Mouse (Mus musculus): ENCODE measurements at regions not wholly inside any gene's neighbourhood (a gene's known extent, or its start where the extent isn't known, plus 50 kb on each side); places are given as distances from the start of the nearest gene placed in this dataset.

- Histone ChIP-seq H3K4me3 (ENCODE audit: control insufficient read depth, low read depth, low read length) (no peak overlapping the region), H3K27me3 (ENCODE audit: control insufficient read depth, insufficient read depth, low read length) (no peaks in the 10 kb centered on the region), H3K27ac (ENCODE audit: control insufficient read depth, insufficient read depth, low read depth, low read length) (no peak overlapping the region), H3K4me1 (ENCODE audit: control insufficient read depth, insufficient read depth, low read length) (no peaks in the 10 kb centered on the region), H3K36me3 (ENCODE audit: control insufficient read depth, insufficient read depth, low read length) (no peaks in the 10 kb centered on the region)
- no peak for TF ChIP-seq CTCF (IDR thresholded peaks at IDR 0.05; ENCODE audit: control insufficient read depth, insufficient read depth, insufficient replicate concordance, low read depth, low read length)
- no peak for TF ChIP-seq POLR2A (IDR thresholded peaks at IDR 0.05; ENCODE audit: control insufficient read depth, low read depth, low read length)
Measured at GRCm38 (mm10) chr13:97497928-97498327, 257.0 kb downstream of the Enc1 start.

DNA sequence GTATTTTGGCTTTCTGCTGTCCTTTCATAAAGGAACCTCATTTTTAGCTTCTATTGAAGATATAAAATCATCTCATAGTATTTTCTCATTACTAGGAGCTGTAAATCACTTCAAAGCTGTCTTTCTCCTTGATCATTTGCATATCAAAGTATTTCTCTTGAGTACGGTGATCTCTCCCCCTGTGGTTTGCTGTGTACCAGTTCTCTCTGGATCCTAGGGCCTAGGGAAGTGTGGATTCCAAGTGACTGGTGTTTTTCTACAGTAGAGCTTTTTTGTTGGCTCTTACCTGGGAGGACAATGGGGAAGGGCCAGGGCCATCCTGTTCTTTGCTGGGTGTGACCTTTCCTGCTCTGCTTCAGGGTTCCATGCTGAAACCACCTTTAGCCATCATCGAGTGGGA lies 253.9 kb downstream of the Enc1 start:
- TF ChIP-seq POLR2A (IDR thresholded peaks at IDR 0.05; ENCODE audit: control insufficient read depth, low read depth, low read length) = no peak
- no peak for TF ChIP-seq CTCF (IDR thresholded peaks at IDR 0.05; ENCODE audit: control insufficient read depth, insufficient read depth, insufficient replicate concordance, low read depth, low read length)
- H3K27me3 ChIP-seq (ENCODE audit: control insufficient read depth, insufficient read depth, low read length) = no peaks in the 10 kb centered on the region
- no peak overlapping the region for H3K4me3 ChIP-seq (ENCODE audit: control insufficient read depth, low read depth, low read length)
- H3K27ac ChIP-seq (ENCODE audit: control insufficient read depth, insufficient read depth, low read depth, low read length) = no peak overlapping the region
- H3K36me3 ChIP-seq (ENCODE audit: control insufficient read depth, insufficient read depth, low read length) = no peaks in the 10 kb centered on the region
- no peaks in the 10 kb centered on the region for H3K4me1 ChIP-seq (ENCODE audit: control insufficient read depth, insufficient read depth, low read length)

DNA sequence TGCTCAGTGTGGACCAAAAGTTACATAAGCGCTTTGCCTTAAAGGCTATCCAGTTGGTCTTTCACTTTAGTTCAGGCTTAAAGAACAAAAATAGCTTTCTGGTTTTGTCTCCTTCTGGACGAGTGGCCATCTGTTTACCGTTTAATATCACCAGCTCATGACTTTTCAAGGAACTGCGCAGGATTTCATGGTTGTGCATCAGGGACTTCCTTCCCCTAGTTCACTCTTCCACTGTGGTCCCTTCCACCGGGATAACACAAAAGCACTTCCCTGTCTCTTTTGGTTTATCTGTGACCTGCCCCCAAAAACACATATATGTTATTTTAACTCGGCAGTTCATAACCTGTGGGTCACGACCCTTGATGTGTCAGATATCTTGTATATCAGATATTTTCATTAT lies 252.9 kb downstream of the Enc1 start:
- TF ChIP-seq POLR2A (IDR thresholded peaks at IDR 0.05; ENCODE audit: control insufficient read depth, low read depth, low read length) = no peak
- TF ChIP-seq CTCF (IDR thresholded peaks at IDR 0.05; ENCODE audit: control insufficient read depth, insufficient read depth, insufficient replicate concordance, low read depth, low read length) = no peak
- Histone ChIP-seq H3K4me3 (ENCODE audit: control insufficient read depth, low read depth, low read length) (no peak overlapping the region), H3K4me1 (ENCODE audit: control insufficient read depth, insufficient read depth, low read length) (no peaks in the 10 kb centered on the region), H3K36me3 (ENCODE audit: control insufficient read depth, insufficient read depth, low read length) (no peaks in the 10 kb centered on the region), H3K27ac (ENCODE audit: control insufficient read depth, insufficient read depth, low read depth, low read length) (no peak overlapping the region), H3K27me3 (ENCODE audit: control insufficient read depth, insufficient read depth, low read length) (no peaks in the 10 kb centered on the region)

- Histone ChIP-seq H3K27me3 (ENCODE audit: control insufficient read depth, insufficient read depth, low read length) (no peaks in the 10 kb centered on the region), H3K27ac (ENCODE audit: control insufficient read depth, insufficient read depth, low read depth, low read length) (no peak overlapping the region), H3K4me1 (ENCODE audit: control insufficient read depth, insufficient read depth, low read length) (no peaks in the 10 kb centered on the region), H3K4me3 (ENCODE audit: control insufficient read depth, low read depth, low read length) (no peak overlapping the region), H3K36me3 (ENCODE audit: control insufficient read depth, insufficient read depth, low read length) (no peaks in the 10 kb centered on the region)
- no peak for TF ChIP-seq CTCF (IDR thresholded peaks at IDR 0.05; ENCODE audit: control insufficient read depth, insufficient read depth, insufficient replicate concordance, low read depth, low read length)
- TF ChIP-seq POLR2A (IDR thresholded peaks at IDR 0.05; ENCODE audit: control insufficient read depth, low read depth, low read length) = no peak
Measured at GRCm38 (mm10) chr13:97492958-97493735, 252.2 kb downstream of the Enc1 start.

DNA sequence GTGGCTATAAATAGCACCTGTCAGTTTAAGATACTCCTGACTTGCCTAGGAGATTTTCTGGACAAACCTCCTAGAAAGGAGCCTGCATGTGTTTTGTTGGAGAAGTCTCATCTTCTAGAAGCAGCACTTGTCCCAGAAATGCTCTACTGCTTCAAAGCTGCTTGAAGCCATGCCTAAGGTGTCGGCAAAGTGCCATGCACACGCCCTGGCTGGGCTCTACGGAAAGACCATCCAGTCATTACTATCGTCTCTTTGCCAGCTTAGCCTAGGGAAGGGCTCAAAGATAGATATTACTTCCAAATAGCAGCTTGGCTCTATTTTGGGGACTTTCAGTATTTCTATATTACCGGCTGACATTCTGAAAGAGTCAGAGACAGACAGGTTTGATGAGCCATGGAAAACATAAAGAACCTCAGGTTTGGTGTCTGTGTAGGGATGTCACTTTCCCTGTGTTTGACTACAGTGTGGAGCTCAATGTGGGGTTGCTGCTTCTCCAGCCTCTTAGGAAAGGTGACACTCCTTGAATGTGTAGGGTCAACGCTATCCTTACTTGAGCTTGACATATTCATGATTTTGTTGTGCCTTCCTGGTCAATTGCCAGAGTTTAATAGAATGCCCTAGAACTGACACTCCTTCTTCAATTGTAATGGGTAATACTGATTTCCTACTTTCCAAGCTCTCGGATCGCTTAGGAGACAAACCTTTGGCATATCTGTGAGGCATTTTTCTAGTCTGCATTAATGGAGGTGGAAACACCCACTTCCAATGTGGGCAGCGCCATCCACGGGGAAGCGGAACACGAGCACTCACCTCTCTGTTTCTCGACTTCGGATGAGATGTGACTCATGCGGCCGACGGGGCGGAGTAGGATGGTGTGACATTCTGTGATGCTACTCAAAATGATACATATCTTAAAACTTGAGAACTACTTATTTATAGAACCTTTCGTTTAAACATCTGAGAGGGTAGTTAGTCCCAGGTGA lies 251.3 kb downstream of the Enc1 start:
- TF ChIP-seq CTCF (IDR thresholded peaks at IDR 0.05; ENCODE audit: control insufficient read depth, insufficient read depth, insufficient replicate concordance, low read depth, low read length) = no peak
- TF ChIP-seq POLR2A (IDR thresholded peaks at IDR 0.05; ENCODE audit: control insufficient read depth, low read depth, low read length) = no peak
- Histone ChIP-seq H3K36me3 (ENCODE audit: control insufficient read depth, insufficient read depth, low read length) (no peaks in the 10 kb centered on the region), H3K4me3 (ENCODE audit: control insufficient read depth, low read depth, low read length) (no peak overlapping the region), H3K27me3 (ENCODE audit: control insufficient read depth, insufficient read depth, low read length) (no peaks in the 10 kb centered on the region), H3K4me1 (ENCODE audit: control insufficient read depth, insufficient read depth, low read length) (no peaks in the 10 kb centered on the region), H3K27ac (ENCODE audit: control insufficient read depth, insufficient read depth, low read depth, low read length) (no peak overlapping the region)

DNA sequence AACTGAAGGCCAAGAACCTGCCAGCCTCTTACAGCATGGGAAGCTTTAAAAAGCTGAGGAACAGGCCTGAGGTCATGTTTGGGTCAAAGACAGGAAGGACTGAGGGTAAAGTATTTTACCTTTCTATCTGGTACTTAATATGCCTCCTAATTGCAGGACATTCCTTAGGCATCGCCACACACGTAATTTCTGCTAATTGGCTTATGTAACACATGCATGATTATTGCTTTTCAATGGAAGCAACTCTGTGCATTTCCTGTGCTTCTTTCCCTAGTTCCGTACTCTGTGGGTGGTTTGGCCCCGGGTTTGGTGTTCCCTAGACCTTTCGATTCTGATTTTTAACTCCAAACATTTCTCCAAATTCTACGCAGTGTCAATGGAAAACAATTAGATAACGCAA lies 249.2 kb downstream of the Enc1 start:
- Histone ChIP-seq H3K27ac (ENCODE audit: control insufficient read depth, insufficient read depth, low read depth, low read length) (no peak overlapping the region), H3K4me3 (ENCODE audit: control insufficient read depth, low read depth, low read length) (no peak overlapping the region), H3K4me1 (ENCODE audit: control insufficient read depth, insufficient read depth, low read length) (no peaks in the 10 kb centered on the region; the same call in 1 of the 2 replicates), H3K27me3 (ENCODE audit: control insufficient read depth, insufficient read depth, low read length) (no peaks in the 10 kb centered on the region), H3K36me3 (ENCODE audit: control insufficient read depth, insufficient read depth, low read length) (no peaks in the 10 kb centered on the region)
- no peak for TF ChIP-seq CTCF (IDR thresholded peaks at IDR 0.05; ENCODE audit: control insufficient read depth, insufficient read depth, insufficient replicate concordance, low read depth, low read length)
- no peak for TF ChIP-seq POLR2A (IDR thresholded peaks at IDR 0.05; ENCODE audit: control insufficient read depth, low read depth, low read length)

- Histone ChIP-seq H3K36me3 (ENCODE audit: control insufficient read depth, insufficient read depth, low read length) (no peaks in the 10 kb centered on the region), H3K4me1 (ENCODE audit: control insufficient read depth, insufficient read depth, low read length) (peaks cover 2% of the 10 kb centered on the region; the same call in 1 of the 2 replicates), H3K27ac (ENCODE audit: control insufficient read depth, insufficient read depth, low read depth, low read length) (no peak overlapping the region), H3K27me3 (ENCODE audit: control insufficient read depth, insufficient read depth, low read length) (no peaks in the 10 kb centered on the region), H3K4me3 (ENCODE audit: control insufficient read depth, low read depth, low read length) (no peak overlapping the region)
- no peak for TF ChIP-seq POLR2A (IDR thresholded peaks at IDR 0.05; ENCODE audit: control insufficient read depth, low read depth, low read length)
- TF ChIP-seq CTCF (IDR thresholded peaks at IDR 0.05; ENCODE audit: control insufficient read depth, insufficient read depth, insufficient replicate concordance, low read depth, low read length) = no peak
Measured at GRCm38 (mm10) chr13:97489721-97490120, 248.8 kb downstream of the Enc1 start.
